Comparison of ENCODE assay signal across 8 mouse cellular contexts in genomic region chr4:46144323-46144722, GRCm38 (mm10). TPM values are rescaled to one million over a fixed set of nuclear protein-coding genes. Genes with fewer than 3 reads are reported as not detected.
A peak's percentile ranks its signal among the peaks of the same experiment; 100 is the strongest.
DNase-seq lines count a peak whose midpoint lies in the region; ATAC-seq and TF ChIP-seq lines count a peak whose summit lies in the region.

No protein-coding gene starts in this region.

- TF ChIP-seq CTCF in kidney, postnatal 0 days (IDR thresholded peaks at IDR 0.05; ENCODE audit: low read depth): peak; percentile 50

- DNase-seq in kidney, postnatal 0 days (ENCODE audit: low spot score): no peak
- DNase-seq in kidney, adult 11 months: no peak
- DNase-seq in B cell, adult 2 months: peak; percentile 49 to 54
- peak; percentile 75 for DNase-seq in R1 (ENCODE audit: low read depth, low spot score)
- peak; percentile 75 for DNase-seq in induced T-regulatory cell, adult 2 months (ENCODE audit: low read depth)
- DNase-seq in ovary, postnatal 14 days (ENCODE audit: low spot score): no peak
- no peak for DNase-seq in heart, postnatal 10 days
- no peak for DNase-seq in layer of hippocampus, adult 8-10 months (ENCODE audit: low spot score in 2 of 2)

- H3K4me2 ChIP-seq in kidney, postnatal 0 days (ENCODE audit: low read length): no peak overlapping the region

- no peaks in the 10 kb centered on the region; the same call in 1 of the 2 replicates for H3K36me3 ChIP-seq in kidney, postnatal 0 days (ENCODE audit: insufficient read depth, low read length)

- no peak overlapping the region for H3K9ac ChIP-seq in kidney, postnatal 0 days (ENCODE audit: low read depth, low read length)

- no peak overlapping the region for H3K27ac ChIP-seq in kidney, postnatal 0 days

- H3K27me3 ChIP-seq in kidney, postnatal 0 days (ENCODE audit: insufficient read depth, low read length): no peaks in the 10 kb centered on the region

- intact Hi-C loops in heart, postnatal 10 days (cut with DNase I): no loop called here

- 80% methylated on average over 3 of the region's 3 CpGs for WGBS in kidney, postnatal 0 days

- no peaks in the 10 kb centered on the region for H3K9me3 ChIP-seq in kidney, postnatal 0 days (replicated peaks; ENCODE audit: low read length)

- ATAC-seq in kidney, postnatal 0 days (replicated peaks; ENCODE audit: low FRiP score, low read depth): no peak

- no peak overlapping the region for H3K4me3 ChIP-seq in kidney, postnatal 0 days (replicated peaks; ENCODE audit: low read depth, low read length)

- peaks cover 7% of the 10 kb centered on the region for H3K4me1 ChIP-seq in kidney, postnatal 0 days (replicated peaks; ENCODE audit: insufficient read depth, low read length)

RNA-seq across cellular contexts. Expression of gene Tstd2, which starts 5.8 kb away (rescaled TPM):
- 23.5 and 25.7 TPM in 2 replicates for polyA plus RNA-seq in kidney, postnatal 0 days (2015; fragmentation: Nextera tagmentation; extraction: Ambion mirVana)
- total RNA-seq in heart, postnatal 10 days (2021): 10 to 100 TPM; 16.3 to 20.7 TPM
- total RNA-seq in layer of hippocampus, adult 8-10 months (2022): 10 to 100 TPM; 17.1 to 22.0 (median 18.7) TPM

RNA-seq across cellular contexts. Expression of gene Ncbp1, which starts 5.9 kb away (rescaled TPM):
- 48.2 and 53.9 TPM in 2 replicates for polyA plus RNA-seq in kidney, postnatal 0 days (2015; fragmentation: Nextera tagmentation; extraction: Ambion mirVana)
- 10 to 100 TPM; 28.3 to 30.2 TPM for total RNA-seq in heart, postnatal 10 days (2021)
- total RNA-seq in layer of hippocampus, adult 8-10 months (2022): 10 to 100 TPM; 46.8 to 57.7 (median 53.6) TPM

RNA-seq across cellular contexts. Expression of gene Xpa, which starts 51.8 kb away (rescaled TPM):
- 30.0 and 31.9 TPM in 2 replicates for polyA plus RNA-seq in kidney, postnatal 0 days (2015; fragmentation: Nextera tagmentation; extraction: Ambion mirVana)
- total RNA-seq in heart, postnatal 10 days (2021): 10 to 100 TPM; 10.2 to 14.2 TPM
- 10 to 100 TPM; 14.3 to 19.9 (median 17.9) TPM for total RNA-seq in layer of hippocampus, adult 8-10 months (2022)

Comparison
In these comparisons a context has a peak if more than half of its experiments do, and no peak if none do; other contexts are left out.
1. DNase-seq: peak in B cell, adult 2 months (2 of 2), R1 (single experiment) and induced T-regulatory cell, adult 2 months (single experiment); none in kidney, postnatal 0 days (single experiment), kidney, adult 11 months (single experiment), ovary, postnatal 14 days (single experiment), heart, postnatal 10 days (0 of 2) and layer of hippocampus, adult 8-10 months (0 of 2).